Mouse (Mus musculus) inflammation-experienced regulatory T-cells, adult 6 months (primary cell): Measurements from ENCODE around the gene Olfr589. TPM values are rescaled to one million over a fixed set of nuclear protein-coding genes. Genes with fewer than 3 reads are reported as not detected.
"Not testable (repeated sequence)": the region's sequence is repeated elsewhere in the genome, so short reads cannot be mapped to it uniquely, and the experiment has no call there.

Source experiments
- ATAC-seq: one replicate; pipeline ENCODE4 v1.8.0; 2017
- polyA plus RNA-seq, 3 experiments: library from polyadenylated mRNA; unstranded; fragments of 100-300 nt; shearing (Covaris generic); gene quantifications; one replicate each; pipeline ENCODE4 v1.2.1; 2017

Olfr589 gene
- polyA plus RNA-seq = not detected

DNA sequence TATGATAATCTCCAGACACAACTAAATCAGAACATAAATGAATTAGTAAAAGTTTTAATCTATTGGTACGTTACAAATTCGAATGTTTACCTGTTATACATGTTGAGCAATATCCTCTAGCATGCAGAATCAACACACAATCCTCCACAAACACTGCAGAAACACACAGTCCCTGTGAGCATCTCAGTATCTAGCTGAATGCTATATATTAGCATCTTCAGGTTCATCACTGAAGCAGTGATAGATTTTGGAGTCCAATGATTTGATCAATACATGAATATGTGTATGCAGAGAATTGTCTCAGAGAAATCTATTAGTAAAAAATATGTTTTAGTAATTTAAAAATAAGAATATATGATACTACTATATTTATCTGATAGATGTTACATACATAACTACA, at the start of gene Olfr589:
Olfr589 (minus strand) TSS at position 101 of the 400 bp plus-strand sequence.
- ATAC-seq = no peak

DNA sequence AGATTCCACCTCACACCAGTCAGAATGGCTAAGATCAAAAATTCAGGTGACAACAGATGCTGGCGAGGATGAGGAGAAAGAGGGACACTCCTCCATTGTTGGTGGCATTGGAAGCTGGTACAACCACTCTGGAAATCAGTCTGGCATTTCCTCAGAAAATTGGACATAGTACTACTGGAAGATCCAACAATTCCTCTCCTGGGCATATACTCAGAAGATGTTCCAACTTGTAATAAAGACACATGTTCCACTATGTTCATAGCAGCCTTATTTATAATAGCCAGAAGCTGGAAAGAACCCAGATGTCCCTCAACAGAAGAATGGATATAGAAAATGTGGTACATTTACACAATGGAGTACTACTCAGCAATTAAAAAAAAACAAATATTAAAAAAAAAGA, 28.3 kb upstream of the Olfr589 start, which contains the start of gene Olfr592:
Olfr592 (plus strand) TSS at position 301 of the 400 bp plus-strand sequence.
- not testable (repeated sequence) for ATAC-seq

DNA sequence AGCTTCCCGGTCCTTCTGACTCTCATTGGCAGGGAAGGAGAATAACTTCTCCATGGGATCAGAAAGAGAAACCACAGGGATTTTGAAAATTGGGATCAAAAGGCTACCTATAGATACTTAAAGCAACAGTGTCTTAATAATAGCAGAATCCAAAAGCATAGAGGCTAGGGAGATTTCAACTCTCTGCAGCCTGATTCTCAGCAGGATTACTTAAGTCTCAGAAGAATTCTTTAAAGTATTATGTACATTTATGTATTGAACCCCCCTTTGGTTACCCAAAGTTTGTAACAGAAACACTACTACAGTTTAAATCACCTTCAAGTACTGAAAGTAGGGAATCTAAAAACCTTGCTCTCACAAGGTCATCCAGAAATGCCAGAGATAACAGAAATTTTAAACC, 22.1 kb upstream of the Olfr589 start, which contains the start of gene Olfr591:
Olfr591 (minus strand) TSS at position 101 of the 400 bp plus-strand sequence.
- ATAC-seq = no peak

DNA sequence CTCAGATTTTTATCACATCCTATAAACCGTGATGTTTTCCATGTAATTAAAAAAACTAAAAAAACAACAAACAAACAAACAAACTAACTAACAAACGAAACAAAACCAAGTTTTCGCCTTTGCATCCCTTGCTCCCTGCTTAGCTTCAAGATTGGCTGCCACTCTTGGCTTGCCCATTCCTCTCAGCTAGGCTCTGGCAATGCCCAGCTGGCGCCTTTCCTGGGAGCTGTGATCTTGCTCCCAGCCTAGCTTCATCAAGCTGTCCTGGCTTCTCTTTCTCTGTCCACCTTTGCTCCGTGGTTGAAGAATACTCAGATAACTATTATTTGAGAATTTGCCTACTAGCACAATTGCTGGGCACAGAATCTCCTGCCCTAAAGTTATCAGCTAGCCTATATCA, 13.5 kb upstream of the Olfr589 start:
- no peak for ATAC-seq

DNA sequence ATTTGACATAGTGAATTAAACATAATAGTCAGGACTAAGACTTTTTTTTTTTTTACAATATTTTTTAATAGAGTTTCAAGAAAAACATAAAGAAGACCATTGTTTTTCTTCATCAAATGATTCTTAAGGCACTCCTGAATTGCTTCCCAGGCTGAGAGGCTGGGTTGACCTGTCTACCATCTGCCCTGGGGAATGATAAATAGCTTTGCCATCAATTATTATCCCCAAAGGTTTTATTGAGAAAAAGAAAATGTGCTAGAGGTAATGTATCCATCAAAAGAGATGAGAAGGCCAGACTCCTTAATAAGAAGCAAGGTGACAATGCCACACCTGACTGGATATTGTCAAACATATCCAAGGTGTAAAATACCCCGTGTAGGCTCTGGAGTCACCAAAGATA, 15.6 kb downstream of the Olfr589 start, which contains the start of gene Olfr588-ps1:
Olfr588-ps1 (plus strand) TSS at position 301 of the 400 bp plus-strand sequence.
- ATAC-seq = no peak

DNA sequence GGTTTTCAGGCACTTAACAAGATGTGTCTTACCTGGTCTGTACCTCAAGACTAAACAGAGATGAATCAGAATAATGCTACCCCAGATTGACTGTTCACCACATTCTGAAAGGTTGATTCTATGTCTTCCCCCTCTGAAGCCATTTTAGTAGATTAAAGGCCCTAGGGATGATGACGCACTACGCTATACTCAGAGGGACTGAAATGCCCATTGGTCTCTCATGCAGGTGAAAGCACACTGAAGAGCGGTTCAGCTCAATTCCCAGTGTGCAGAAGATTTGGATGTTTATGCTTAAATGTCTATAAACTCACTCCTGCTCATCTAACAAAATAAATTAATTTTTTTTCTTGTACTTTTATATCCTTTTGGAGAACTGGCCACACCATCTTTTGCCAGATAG, 30.6 kb downstream of the Olfr589 start, which contains the start of gene Olfr586:
Olfr586 (minus strand) TSS at position 101 of the 400 bp plus-strand sequence.
- no peak for ATAC-seq

DNA sequence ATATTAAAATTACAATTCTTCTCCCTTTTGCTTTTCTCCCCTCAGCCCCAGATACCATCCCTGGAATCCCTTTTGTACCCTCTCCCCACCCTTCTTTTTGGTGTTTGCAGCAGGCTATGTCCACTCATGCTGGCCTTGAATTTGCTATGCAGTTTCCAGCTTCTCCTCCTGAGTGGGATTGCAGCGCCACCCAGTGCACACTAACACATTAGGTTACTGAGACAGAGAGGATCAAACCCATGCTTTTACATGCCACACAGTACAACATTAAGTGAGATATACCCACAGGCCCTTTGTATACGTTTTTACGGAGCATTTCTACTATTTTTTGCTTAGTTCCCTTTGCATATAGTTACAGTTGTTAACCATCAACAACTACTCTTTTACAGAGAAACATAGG, 36.8 kb downstream of the Olfr589 start:
- ATAC-seq = no peak

Other genes with a start within 250 kb of the Olfr589 start
- not detected for gene Olfr571, start 238.8 kb downstream of the Olfr589 start, polyA plus RNA-seq
- gene Olfr572, start 231.9 kb downstream of the Olfr589 start, polyA plus RNA-seq = not detected
- not detected for gene Olfr573-ps1, start 213.8 kb downstream of the Olfr589 start, polyA plus RNA-seq
- gene Olfr574, start 207.9 kb downstream of the Olfr589 start, polyA plus RNA-seq = not detected
- not detected for gene Olfr575, start 197.6 kb downstream of the Olfr589 start, polyA plus RNA-seq
- gene Olfr576, start 193.7 kb downstream of the Olfr589 start, polyA plus RNA-seq = not detected
- gene Olfr577, start 180.4 kb downstream of the Olfr589 start, polyA plus RNA-seq = not detected
- not detected for gene Olfr578, start 167.0 kb downstream of the Olfr589 start, polyA plus RNA-seq
- not detected for gene Olfr582, start 118.3 kb downstream of the Olfr589 start, polyA plus RNA-seq
- gene Olfr583, start 105.1 kb downstream of the Olfr589 start, polyA plus RNA-seq = not detected
- not detected for gene Olfr584, start 74.5 kb downstream of the Olfr589 start, polyA plus RNA-seq
- not detected for gene Olfr585, start 58.6 kb downstream of the Olfr589 start, polyA plus RNA-seq
- gene Olfr586, start 30.7 kb downstream of the Olfr589 start, polyA plus RNA-seq = not detected
- under 1 TPM in 1 of 3 experiments, not detected in 2; 0.16 TPM for gene Olfr588-ps1, start 15.5 kb downstream of the Olfr589 start, polyA plus RNA-seq
- gene Olfr591, start 22.0 kb upstream of the Olfr589 start, polyA plus RNA-seq = under 1 TPM in 1 of 3 experiments, not detected in 2; 0.28 TPM
- gene Olfr592, start 28.4 kb upstream of the Olfr589 start, polyA plus RNA-seq = under 1 TPM in 1 of 3 experiments, not detected in 2; 0.06 TPM
- not detected for gene Olfr593, start 55.5 kb upstream of the Olfr589 start, polyA plus RNA-seq
- gene Olfr594, start 60.6 kb upstream of the Olfr589 start, polyA plus RNA-seq = not detected
- gene Usp17ld, start 96.1 kb upstream of the Olfr589 start, polyA plus RNA-seq = not detected
- not detected for gene Olfr596, start 149.3 kb upstream of the Olfr589 start, polyA plus RNA-seq
- gene Olfr597, start 160.0 kb upstream of the Olfr589 start, polyA plus RNA-seq = under 1 TPM in 1 of 3 experiments, not detected in 2; 0.18 TPM
- gene Olfr598, start 167.2 kb upstream of the Olfr589 start, polyA plus RNA-seq = not detected
- gene Olfr599, start 179.6 kb upstream of the Olfr589 start, polyA plus RNA-seq = not detected
- gene Olfr600, start 193.3 kb upstream of the Olfr589 start, polyA plus RNA-seq = not detected
- gene Olfr601, start 206.3 kb upstream of the Olfr589 start, polyA plus RNA-seq = not detected
- gene Olfr603, start 229.8 kb upstream of the Olfr589 start, polyA plus RNA-seq = not detected